ENCODE assay signal across 17 mouse cellular contexts in the genomic region with DNA sequence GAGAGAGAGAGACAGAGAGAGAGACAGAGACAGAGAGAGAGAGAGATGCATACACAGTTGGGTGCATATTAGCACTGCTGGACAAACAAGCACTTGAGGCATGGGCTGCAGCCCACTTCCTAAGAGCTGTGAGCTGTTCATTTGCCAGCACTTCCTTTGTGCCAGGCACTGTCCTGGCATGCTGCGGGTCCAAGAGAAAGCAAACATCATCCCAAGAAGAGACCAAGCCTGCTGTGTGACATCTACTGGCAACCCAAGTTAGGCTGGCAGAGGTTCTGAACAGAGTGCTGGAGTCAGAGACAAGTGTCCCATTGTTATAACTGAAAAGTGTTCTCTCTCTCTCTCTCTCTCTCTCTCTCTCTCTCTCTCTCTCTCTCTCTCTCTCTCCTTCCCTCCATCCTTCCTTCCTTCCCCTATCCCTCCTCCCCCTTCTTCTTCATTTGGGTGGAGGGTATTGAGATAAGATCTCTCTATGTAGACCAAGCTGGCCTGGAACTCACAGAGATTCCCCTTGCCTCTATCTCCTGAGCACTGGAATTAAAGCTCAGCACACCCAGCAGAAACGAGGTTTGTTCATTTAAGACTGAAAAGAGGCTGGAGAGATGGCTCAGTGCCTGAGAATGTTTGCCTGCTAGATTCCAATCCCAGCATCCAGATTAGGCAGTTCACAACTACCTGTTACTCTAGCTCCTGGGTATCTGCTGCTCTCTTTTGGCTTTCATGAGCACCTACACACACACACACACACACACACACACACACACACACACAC. TPM values are rescaled to one million over a fixed set of nuclear protein-coding genes. Genes with fewer than 3 reads are reported as not detected.
DNase-seq lines count a peak whose midpoint lies in the region.
"Had no signal": no experiment of that assay in that cellular context is flagged by ENCODE, and none has a peak within 500 bp of the region (broad histone marks: within the 10 kb centered on the region; RNA-seq: fewer than 3 reads in every experiment).

No protein-coding gene starts in this region.

- intact Hi-C loops in left cerebral cortex, postnatal 25 days (cut with DNase I): no loop called here

- DNase-seq in cerebellum, adult 11-12 months: peak; percentile 42
- no peak for DNase-seq in cerebellum, adult 8-10 months
- peak; percentile 42 for DNase-seq in Muller cell, postnatal 12 days (ENCODE audit: inconsistent ontology term)
- DNase-seq in frontal cortex, postnatal 10 days (ENCODE audit: low spot score in 2 of 2): peak; percentile 20 to 30
- DNase-seq in left cerebral cortex, postnatal 25 days (ENCODE audit: low spot score in 2 of 2): peak; percentile 13 to 33
- no peak for DNase-seq in thymus, postnatal 0 days (ENCODE audit: low spot score)
- no peak for DNase-seq in ovary, postnatal 14 days (ENCODE audit: low spot score)
- DNase-seq in adrenal gland, postnatal 4 days (ENCODE audit: low spot score in 2 of 2): no peak

RNA-seq across cellular contexts. Expression of gene Smim23, which starts 42.6 kb away (rescaled TPM):
- not detected for total RNA-seq in left cerebral cortex, postnatal 25 days (2021)
- not detected in 2 replicates for polyA plus RNA-seq in thymus, postnatal 0 days (2015; fragmentation: Nextera tagmentation; extraction: Ambion mirVana)
- total RNA-seq in adrenal gland, postnatal 4 days (2021): not detected
- total RNA-seq: ES-E14; hematopoietic stem cell, adult 5-6 weeks had no signal
- polyA plus RNA-seq: embryonic facial prominence, embryonic 13.5 days; heart, embryonic 10.5 days; kidney, postnatal 0 days; limb, embryonic 13.5 days; lung, embryonic 16.5 days; myocyte; stomach, embryonic 16.5 days had no signal

Comparison
In these comparisons a context has a peak if more than half of its experiments do, and no peak if none do; other contexts are left out.
1. DNase-seq: peak in cerebellum, adult 11-12 months (single experiment), Muller cell, postnatal 12 days (single experiment), frontal cortex, postnatal 10 days (2 of 2) and left cerebral cortex, postnatal 25 days (2 of 2); none in cerebellum, adult 8-10 months (single experiment), thymus, postnatal 0 days (single experiment), ovary, postnatal 14 days (single experiment) and adrenal gland, postnatal 4 days (0 of 2).